Mouse (Mus musculus): ENCODE measurements around the gene Atp10a. TPM values are rescaled to one million over a fixed set of nuclear protein-coding genes. Genes with fewer than 3 reads are reported as not detected.
"Not testable (repeated sequence)": the region's sequence is repeated elsewhere in the genome, so short reads cannot be mapped to it uniquely, and the experiment has no call there.

The Atp10a gene
- polyA plus RNA-seq, 1 experiment from 2014 or later: 3.5 TPM

DNA sequence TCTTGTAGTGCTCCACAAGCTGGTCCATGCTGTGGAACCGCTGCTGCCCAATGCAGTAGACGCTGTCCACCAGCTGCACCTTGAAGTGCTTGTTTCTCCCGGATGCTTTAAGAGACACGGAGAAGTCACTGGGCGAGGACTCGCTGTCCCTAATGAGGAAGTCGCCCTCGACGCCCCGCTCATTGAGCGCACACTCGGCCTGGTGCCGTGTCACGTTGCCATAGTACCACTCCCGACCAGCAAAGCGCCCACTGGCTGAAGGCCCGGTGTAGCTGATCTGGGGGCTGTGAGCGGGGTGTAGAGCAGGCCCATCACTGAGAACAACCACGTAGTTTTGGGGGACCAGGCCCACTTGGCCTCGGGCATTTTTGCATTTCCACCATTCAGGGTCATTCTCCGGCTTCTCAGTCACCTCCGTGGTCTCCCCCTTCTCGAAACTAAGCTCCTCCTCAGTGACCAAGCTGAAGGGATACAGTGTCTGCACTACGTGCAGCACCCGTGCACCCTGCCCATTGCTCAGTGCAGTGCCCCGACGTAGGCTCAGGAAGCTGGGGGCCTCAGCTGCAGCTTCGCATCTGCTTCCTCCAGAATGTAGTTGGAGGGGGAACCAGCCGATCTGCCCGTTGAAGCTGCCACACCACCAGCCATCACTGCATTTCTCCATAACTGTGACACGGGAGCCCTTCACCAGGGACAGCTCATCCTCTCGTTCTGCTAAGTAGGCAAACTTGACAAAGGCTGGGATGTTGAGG is 181.1 kb downstream of the Atp10a start:
- H3K4me1 ChIP-seq (replicated peaks; ENCODE audit: control insufficient read depth, insufficient read depth, low read length); H3K4me2 ChIP-seq (ENCODE audit: low read depth, low read length); ATAC-seq (ENCODE audit: low read depth); H3K9ac ChIP-seq (ENCODE audit: low read length); H3K27ac ChIP-seq (ENCODE audit: low read length); H3K9me3 ChIP-seq (ENCODE audit: control insufficient read depth, low read length); H3K36me3 ChIP-seq (ENCODE audit: control insufficient read depth, insufficient read depth, low read length); H3K4me3 ChIP-seq (ENCODE audit: low read length); H3K27me3 ChIP-seq (ENCODE audit: control insufficient read depth, insufficient read depth, low read depth, low read length): not testable (repeated sequence)
- 92% methylated on average over 32 of the region's 32 CpGs for WGBS

DNA sequence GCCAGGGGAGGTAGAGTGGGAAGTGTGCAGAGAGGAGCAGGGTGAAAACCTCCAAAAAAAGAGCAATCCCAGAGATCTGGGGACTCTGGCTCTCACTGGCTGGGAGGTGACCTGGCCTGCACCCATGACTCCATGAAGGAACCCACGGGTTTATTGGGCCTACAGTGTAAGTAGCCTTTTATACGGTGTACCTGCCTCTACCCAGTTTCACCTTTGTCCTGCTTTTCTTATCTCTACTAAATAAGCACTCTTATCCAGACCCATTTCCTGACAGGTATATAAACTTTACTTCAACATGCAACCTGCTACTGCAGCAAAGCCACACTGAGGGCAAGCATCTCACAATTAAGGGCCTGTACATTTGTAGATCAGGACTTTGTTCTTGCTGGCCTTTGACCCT is 184.4 kb downstream of the Atp10a start:
- Histone ChIP-seq H3K4me3 (ENCODE audit: low read length) (no peak overlapping the region), H3K9me3 (ENCODE audit: control insufficient read depth, low read length) (no peaks in the 10 kb centered on the region), H3K4me1 (replicated peaks; ENCODE audit: control insufficient read depth, insufficient read depth, low read length) (peaks cover 14% of the 10 kb centered on the region), H3K36me3 (ENCODE audit: control insufficient read depth, insufficient read depth, low read length) (no peaks in the 10 kb centered on the region), H3K27me3 (ENCODE audit: control insufficient read depth, insufficient read depth, low read depth, low read length) (no peaks in the 10 kb centered on the region), H3K4me2 (ENCODE audit: low read depth, low read length) (no peak overlapping the region), H3K27ac (ENCODE audit: low read length) (no peak overlapping the region), H3K9ac (ENCODE audit: low read length) (no peak overlapping the region)
- no peak for ATAC-seq (ENCODE audit: low read depth)
- 25% methylated on average over 2 of the region's 2 CpGs for whole genome bisulfite sequencing

DNA sequence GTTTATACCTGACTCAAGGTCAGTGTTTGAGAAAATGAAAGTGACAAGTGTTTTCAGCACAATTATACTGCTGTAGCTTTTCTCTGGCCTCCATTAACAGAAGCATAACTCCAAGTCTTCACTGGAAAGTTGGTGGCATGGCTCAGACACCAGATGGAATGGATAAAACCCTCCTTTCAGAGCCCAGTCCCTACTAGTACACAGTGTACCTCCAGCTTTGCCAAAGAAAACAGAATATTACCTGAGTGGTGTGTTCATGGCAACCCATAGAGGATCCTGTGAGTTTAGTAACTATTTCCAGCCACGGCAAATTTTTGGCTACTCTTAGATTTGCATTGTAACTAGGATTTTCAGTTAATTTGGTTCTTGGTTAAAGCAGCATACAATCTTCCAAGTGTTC is 185.1 kb downstream of the Atp10a start:
- H3K4me1 ChIP-seq (replicated peaks; ENCODE audit: control insufficient read depth, insufficient read depth, low read length): peaks cover 14% of the 10 kb centered on the region
- H3K9ac ChIP-seq (ENCODE audit: low read length): no peak overlapping the region
- H3K27ac ChIP-seq (ENCODE audit: low read length): no peak overlapping the region
- no peaks in the 10 kb centered on the region for H3K27me3 ChIP-seq (ENCODE audit: control insufficient read depth, insufficient read depth, low read depth, low read length)
- no peaks in the 10 kb centered on the region for H3K9me3 ChIP-seq (ENCODE audit: control insufficient read depth, low read length)
- no peaks in the 10 kb centered on the region for H3K36me3 ChIP-seq (ENCODE audit: control insufficient read depth, insufficient read depth, low read length)
- H3K4me2 ChIP-seq (ENCODE audit: low read depth, low read length): no peak overlapping the region
- no peak for ATAC-seq (ENCODE audit: low read depth)
- no peak overlapping the region for H3K4me3 ChIP-seq (ENCODE audit: low read length)
- WGBS: 68% methylated on average over 1 of the region's 1 CpGs

DNA sequence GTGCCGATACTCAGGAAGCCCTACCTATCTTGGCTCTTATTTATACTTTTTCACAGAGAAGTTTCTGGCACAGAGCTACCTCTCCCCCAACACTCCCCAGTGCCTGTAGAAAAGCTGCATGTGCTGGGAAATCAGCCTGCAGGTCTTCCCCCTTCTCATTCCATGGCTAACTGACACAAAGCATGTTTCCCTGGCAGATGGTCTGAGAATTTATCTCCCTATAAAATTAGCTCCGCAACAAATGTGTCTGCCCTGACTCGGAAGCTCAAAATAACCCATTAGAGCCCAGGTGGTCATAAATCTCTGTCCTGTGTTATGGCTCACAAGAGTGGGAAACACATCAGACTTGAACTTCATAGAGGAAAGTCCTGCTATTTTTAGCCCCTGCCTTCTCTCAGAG is 186.9 kb downstream of the Atp10a start:
- Histone ChIP-seq H3K27me3 (ENCODE audit: control insufficient read depth, insufficient read depth, low read depth, low read length) (no peaks in the 10 kb centered on the region), H3K4me1 (replicated peaks; ENCODE audit: control insufficient read depth, insufficient read depth, low read length) (peaks cover 14% of the 10 kb centered on the region), H3K9me3 (ENCODE audit: control insufficient read depth, low read length) (no peaks in the 10 kb centered on the region), H3K4me2 (ENCODE audit: low read depth, low read length) (no peak overlapping the region), H3K4me3 (ENCODE audit: low read length) (no peak overlapping the region), H3K27ac (ENCODE audit: low read length) (peak overlapping the region; percentile 57), H3K9ac (ENCODE audit: low read length) (no peak overlapping the region), H3K36me3 (ENCODE audit: control insufficient read depth, insufficient read depth, low read length) (no peaks in the 10 kb centered on the region)
- no peak for ATAC-seq (ENCODE audit: low read depth)
- WGBS: 28% methylated on average over 3 of the region's 3 CpGs

DNA sequence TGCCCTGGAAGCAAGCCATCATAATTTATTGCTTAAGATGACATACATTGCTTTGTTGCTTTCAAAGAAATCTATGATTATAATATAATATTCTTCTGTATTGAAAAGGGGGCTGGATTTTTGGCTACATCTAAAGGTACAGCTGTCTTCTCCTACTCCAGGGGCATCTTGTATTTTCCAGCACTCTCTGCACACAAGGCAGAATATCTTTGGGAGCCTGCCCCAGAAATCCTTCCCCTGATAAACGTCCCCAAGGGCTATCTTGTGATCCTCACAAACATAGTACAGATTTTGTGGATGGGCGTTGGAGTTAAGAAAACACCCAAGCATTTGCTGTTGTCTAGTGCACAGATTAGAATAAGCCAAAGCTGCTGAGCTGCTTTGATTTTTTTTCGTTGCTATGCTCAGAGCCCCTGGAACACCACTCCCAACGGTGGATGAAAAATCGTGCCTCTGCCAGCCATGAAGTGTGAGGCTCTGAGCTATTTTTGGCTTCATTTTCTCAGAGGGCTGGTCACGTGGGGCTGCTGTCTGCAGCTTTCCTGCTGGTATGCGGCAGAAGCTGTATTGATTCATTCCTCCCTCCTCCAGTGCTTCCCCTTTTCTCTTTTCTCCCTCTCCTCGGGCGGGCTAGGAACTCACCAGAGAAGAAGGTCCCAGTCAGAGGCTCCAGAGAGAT is 187.9 kb downstream of the Atp10a start:
- Histone ChIP-seq H3K4me1 (replicated peaks; ENCODE audit: control insufficient read depth, insufficient read depth, low read length) (peaks cover 14% of the 10 kb centered on the region), H3K36me3 (ENCODE audit: control insufficient read depth, insufficient read depth, low read length) (no peaks in the 10 kb centered on the region), H3K27me3 (ENCODE audit: control insufficient read depth, insufficient read depth, low read depth, low read length) (no peaks in the 10 kb centered on the region), H3K9ac (ENCODE audit: low read length) (peak overlapping the region; percentile 7; the same call in 1 of the 2 replicates), H3K9me3 (ENCODE audit: control insufficient read depth, low read length) (no peaks in the 10 kb centered on the region), H3K27ac (ENCODE audit: low read length) (peak overlapping the region; percentile 28), H3K4me2 (ENCODE audit: low read depth, low read length) (peak overlapping the region; percentile 50), H3K4me3 (ENCODE audit: low read length) (peak overlapping the region; percentile 14)
- under 1% methylated on average over 9 of the region's 9 CpGs for whole genome bisulfite sequencing
- ATAC-seq (ENCODE audit: low read depth): peak; percentile 96

DNA sequence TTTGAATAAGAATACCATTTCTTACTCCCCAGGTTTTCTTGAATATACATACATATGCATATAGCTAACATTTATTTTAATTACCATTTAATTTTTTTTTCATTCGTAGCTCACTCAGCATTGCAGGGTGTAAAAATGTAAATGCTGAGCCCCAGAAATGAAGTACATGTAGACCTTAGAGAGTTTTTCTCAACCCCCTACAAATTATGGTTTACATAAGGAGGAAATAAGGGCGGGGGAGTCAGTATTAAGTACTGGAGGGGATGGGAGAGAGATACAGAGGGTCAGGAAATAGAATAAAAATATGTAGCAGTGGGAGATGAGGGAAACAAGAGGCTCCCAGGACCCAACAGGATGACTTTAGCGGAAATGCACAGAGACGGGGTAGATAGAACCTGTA is 188.5 kb downstream of the Atp10a start:
- no peaks in the 10 kb centered on the region for H3K9me3 ChIP-seq (ENCODE audit: control insufficient read depth, low read length)
- peak; percentile 24; the same call in 1 of the 2 replicates for ATAC-seq (ENCODE audit: low read depth)
- H3K4me3 ChIP-seq (ENCODE audit: low read length): peak overlapping the region; percentile 14
- peak overlapping the region; percentile 50 for H3K4me2 ChIP-seq (ENCODE audit: low read depth, low read length)
- H3K36me3 ChIP-seq (ENCODE audit: control insufficient read depth, insufficient read depth, low read length): no peaks in the 10 kb centered on the region
- H3K9ac ChIP-seq (ENCODE audit: low read length): peak overlapping the region; percentile 7; the same call in 1 of the 2 replicates
- no peaks in the 10 kb centered on the region for H3K27me3 ChIP-seq (ENCODE audit: control insufficient read depth, insufficient read depth, low read depth, low read length)
- 20% methylated on average over 4 of the region's 4 CpGs for WGBS
- peaks cover 14% of the 10 kb centered on the region for H3K4me1 ChIP-seq (replicated peaks; ENCODE audit: control insufficient read depth, insufficient read depth, low read length)
- H3K27ac ChIP-seq (ENCODE audit: low read length): peak overlapping the region; percentile 28; the same call in 1 of the 2 replicates

DNA sequence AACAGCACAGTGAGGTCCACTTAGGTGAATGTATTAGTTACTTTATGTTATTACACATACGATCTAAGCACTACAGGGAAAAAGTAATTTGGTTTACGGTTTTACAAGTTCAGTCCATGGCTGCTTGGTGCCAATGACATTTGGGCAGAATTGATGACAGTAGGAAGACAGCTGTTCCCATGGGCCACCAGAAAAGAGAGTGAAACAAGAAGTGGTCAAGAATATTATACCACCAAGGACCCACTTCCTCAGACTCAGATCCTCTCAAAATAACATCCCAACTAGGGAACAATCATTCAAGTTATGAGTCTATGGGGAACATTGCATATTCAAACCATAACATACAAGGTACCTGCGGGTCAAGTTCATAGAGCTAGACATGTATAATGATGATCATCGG is 203.0 kb downstream of the Atp10a start:
- 87% methylated on average over 4 of the region's 4 CpGs for WGBS
- H3K4me3 ChIP-seq (ENCODE audit: low read length): no peak overlapping the region
- H3K36me3 ChIP-seq (ENCODE audit: control insufficient read depth, insufficient read depth, low read length): no peaks in the 10 kb centered on the region
- H3K4me2 ChIP-seq (ENCODE audit: low read depth, low read length): no peak overlapping the region
- ATAC-seq (ENCODE audit: low read depth): no peak
- H3K4me1 ChIP-seq (replicated peaks; ENCODE audit: control insufficient read depth, insufficient read depth, low read length): no peaks in the 10 kb centered on the region
- H3K27ac ChIP-seq (ENCODE audit: low read length): no peak overlapping the region
- no peaks in the 10 kb centered on the region for H3K27me3 ChIP-seq (ENCODE audit: control insufficient read depth, insufficient read depth, low read depth, low read length)
- H3K9me3 ChIP-seq (ENCODE audit: control insufficient read depth, low read length): no peaks in the 10 kb centered on the region
- H3K9ac ChIP-seq (ENCODE audit: low read length): no peak overlapping the region

DNA sequence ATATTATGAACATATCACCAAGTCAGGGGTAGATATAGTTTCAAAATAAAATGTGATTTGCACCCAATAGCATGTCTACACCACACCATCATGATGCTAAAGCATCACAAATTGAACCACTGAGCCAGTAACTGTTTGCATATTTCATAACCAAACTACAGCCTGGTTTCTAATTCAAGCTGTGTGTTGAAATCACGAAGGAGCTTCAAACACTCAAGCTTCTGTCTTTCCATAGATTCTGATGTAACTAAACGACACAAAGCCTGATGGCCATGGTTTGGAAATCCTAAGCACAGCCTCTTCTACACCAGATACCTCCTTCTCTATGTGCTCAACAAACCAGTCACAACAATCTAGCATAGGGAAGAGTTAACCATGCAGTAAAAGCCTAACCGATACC is 207.2 kb downstream of the Atp10a start:
- Histone ChIP-seq H3K27me3 (ENCODE audit: control insufficient read depth, insufficient read depth, low read depth, low read length) (no peaks in the 10 kb centered on the region), H3K27ac (ENCODE audit: low read length) (no peak overlapping the region), H3K9me3 (ENCODE audit: control insufficient read depth, low read length) (no peaks in the 10 kb centered on the region), H3K4me1 (replicated peaks; ENCODE audit: control insufficient read depth, insufficient read depth, low read length) (no peaks in the 10 kb centered on the region), H3K4me3 (ENCODE audit: low read length) (no peak overlapping the region), H3K4me2 (ENCODE audit: low read depth, low read length) (no peak overlapping the region), H3K36me3 (ENCODE audit: control insufficient read depth, insufficient read depth, low read length) (no peaks in the 10 kb centered on the region), H3K9ac (ENCODE audit: low read length) (no peak overlapping the region)
- no peak for ATAC-seq (ENCODE audit: low read depth)
- WGBS: 80% methylated on average over 3 of the region's 3 CpGs

DNA sequence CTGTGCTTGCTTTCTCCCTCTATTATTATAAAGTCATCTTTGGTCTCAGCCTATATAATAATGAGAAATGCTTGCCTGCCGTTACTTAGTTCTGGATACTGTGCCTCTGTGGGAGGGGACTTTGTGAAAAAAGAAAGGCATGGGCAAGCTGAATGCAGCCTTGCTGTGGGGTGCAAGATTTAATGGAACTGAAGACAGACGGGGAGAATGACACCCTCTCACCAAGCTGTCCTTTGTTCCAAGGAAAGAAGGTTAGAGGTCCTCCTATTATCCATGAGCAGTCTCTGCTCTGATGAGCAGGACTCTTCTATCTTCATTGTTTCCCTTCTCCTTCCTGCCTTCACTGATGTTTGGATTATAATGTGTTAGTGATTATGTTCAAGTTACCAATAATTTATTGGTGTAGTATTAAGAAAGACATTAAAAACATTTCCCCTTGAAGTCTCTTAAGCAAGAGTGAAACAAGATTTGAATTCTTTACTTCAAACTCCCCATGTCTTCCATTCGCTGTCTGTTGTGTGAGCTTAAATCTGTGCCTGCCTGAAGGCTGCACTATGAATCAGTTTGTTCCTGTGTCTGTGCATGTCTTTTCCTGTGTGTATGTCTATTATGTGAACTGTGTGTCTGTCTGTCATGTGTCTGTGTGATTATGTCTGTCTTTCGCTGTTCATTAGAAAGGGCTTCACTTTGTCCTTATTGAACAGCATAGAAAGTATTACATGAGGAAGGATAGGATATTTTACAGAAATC is 211.1 kb downstream of the Atp10a start:
- Histone ChIP-seq H3K4me1 (replicated peaks; ENCODE audit: control insufficient read depth, insufficient read depth, low read length) (no peaks in the 10 kb centered on the region), H3K4me3 (ENCODE audit: low read length) (no peak overlapping the region), H3K36me3 (ENCODE audit: control insufficient read depth, insufficient read depth, low read length) (no peaks in the 10 kb centered on the region), H3K27me3 (ENCODE audit: control insufficient read depth, insufficient read depth, low read depth, low read length) (no peaks in the 10 kb centered on the region), H3K9ac (ENCODE audit: low read length) (no peak overlapping the region), H3K4me2 (ENCODE audit: low read depth, low read length) (no peak overlapping the region), H3K27ac (ENCODE audit: low read length) (no peak overlapping the region), H3K9me3 (ENCODE audit: control insufficient read depth, low read length) (no peaks in the 10 kb centered on the region)
- no peak for ATAC-seq (ENCODE audit: low read depth)
- WGBS: 61% methylated on average over 4 of the region's 4 CpGs
